Mouse (Mus musculus) CH12.LX (cell line): ENCODE results near the gene Osbpl3. TPM values are rescaled to one million over a fixed set of nuclear protein-coding genes. Genes with fewer than 3 reads are reported as not detected.

ENCODE experiments used
- DNase-seq: peaks from one replicate; pipeline ENCODE4 v3.0.0-alpha.2; 2013; ENCODE audit errors: extremely low read depth
- H3K27ac ChIP-seq: 2 replicates; pipeline ENCODE4 v1.5.1; 2012; ENCODE audit warnings: low read depth, mild to moderate bottlenecking, control low read depth, moderate library complexity; ENCODE audit not compliant: insufficient read depth
- H3K27me3 ChIP-seq: replicated peaks from 2 replicates; pipeline ENCODE3; 2012; ENCODE audit warnings: inconsistent platforms
- H3K36me3 ChIP-seq, 2 experiments: replicated peaks in 1 of 2; 2 replicates each; pipeline versions ENCODE3 to v1.6.1; 2012; ENCODE audit warnings: inconsistent platforms in 1 of 2, low read length in 1 of 2, mild to moderate bottlenecking in 1 of 2, mixed read lengths in 1 of 2, moderate library complexity in 1 of 2; ENCODE audit not compliant: control insufficient read depth in 1 of 2, insufficient read depth in 1 of 2
- H3K4me1 ChIP-seq, 2 experiments: 2 replicates each; pipeline ENCODE4 v1.6.1; 2012; ENCODE audit warnings: inconsistent platforms in 1 of 2, moderate library complexity in 1 of 2; ENCODE audit not compliant: insufficient read depth in 2 of 2, control insufficient read depth in 1 of 2
- H3K4me2 ChIP-seq: 2 replicates; pipeline ENCODE4 v1.6.1; 2012; ENCODE audit warnings: low read depth, mild to moderate bottlenecking, control low read depth; ENCODE audit not compliant: poor library complexity, insufficient read depth, severe bottlenecking
- H3K4me3 ChIP-seq, 3 experiments: fragments of 150-350 bp in 1 of 3; sonication (generic) in 1 of 3; replicated peaks in 1 of 3; 2 replicates each; pipeline versions ENCODE3 to v1.5.1; 2011 to 2012; ENCODE audit warnings: low read depth in 2 of 3, low read length in 2 of 3, mild to moderate bottlenecking in 2 of 3, moderate library complexity in 2 of 3, control low read depth in 1 of 3, improper control_type of control experiment in 1 of 3, inconsistent platforms in 1 of 3, mixed read lengths in 1 of 3; ENCODE audit not compliant: poor library complexity in 1 of 3
- H3K79me2 ChIP-seq: replicated peaks from 2 replicates; pipeline ENCODE4 v1.6.1; 2012; ENCODE audit warnings: mild to moderate bottlenecking, moderate library complexity; ENCODE audit not compliant: control insufficient read depth, poor library complexity, insufficient read depth, severe bottlenecking; ENCODE audit errors: extremely low read depth
- H3K9ac ChIP-seq: 2 replicates; pipeline ENCODE4 v1.6.1; 2012; ENCODE audit warnings: low read depth, mild to moderate bottlenecking, control low read depth, moderate library complexity; ENCODE audit not compliant: insufficient read depth
- H3K9me3 ChIP-seq: replicated peaks from 2 replicates; pipeline ENCODE3; 2012; ENCODE audit warnings: low read length, inconsistent platforms, mixed read lengths
- BHLHE40 ChIP-seq: IDR thresholded peaks from 2 replicates; pipeline ENCODE4 v1.6.1; 2011; ENCODE audit warnings: mild to moderate bottlenecking, low read depth, low read length, improper control_type of control experiment
- CHD2 ChIP-seq: IDR thresholded peaks from 2 replicates; pipeline ENCODE4 v1.6.1; 2011; ENCODE audit warnings: low read length, improper control_type of control experiment
- E2F4 ChIP-seq: IDR thresholded peaks from 2 replicates; pipeline ENCODE4 v1.6.1; 2011; ENCODE audit warnings: low read depth, low read length, improper control_type of control experiment; ENCODE audit not compliant: insufficient replicate concordance
- ELF1 ChIP-seq: IDR thresholded peaks from 2 replicates; pipeline ENCODE4 v1.6.1; 2014; ENCODE audit warnings: low read depth, mild to moderate bottlenecking, inconsistent platforms, low read length, improper control_type of control experiment
- EP300 ChIP-seq: IDR thresholded peaks from 2 replicates; pipeline ENCODE4 v1.6.1; 2011; ENCODE audit warnings: low read length, improper control_type of control experiment
- ETS1 ChIP-seq: conservative IDR thresholded peaks from 2 replicates; pipeline ENCODE4 v1.6.1; 2012; ENCODE audit warnings: low read depth, mild to moderate bottlenecking, inconsistent platforms, low read length, improper control_type of control experiment, moderate library complexity
- JUN ChIP-seq: IDR thresholded peaks from 2 replicates; pipeline ENCODE4 v1.6.1; 2011; ENCODE audit warnings: low read depth, mild to moderate bottlenecking, low read length, improper control_type of control experiment, moderate library complexity; ENCODE audit not compliant: insufficient read depth
- KAT2A ChIP-seq: IDR thresholded peaks from 2 replicates; pipeline ENCODE4 v1.6.1; 2012; ENCODE audit warnings: low read length, improper control_type of control experiment, inconsistent platforms; ENCODE audit not compliant: insufficient replicate concordance
- MAFK ChIP-seq: IDR thresholded peaks from 2 replicates; pipeline ENCODE4 v1.6.1; 2011; ENCODE audit warnings: low read length, improper control_type of control experiment; ENCODE audit not compliant: insufficient replicate concordance
- MAX ChIP-seq: IDR thresholded peaks from 2 replicates; pipeline ENCODE4 v1.6.1; 2011; ENCODE audit warnings: low read length, improper control_type of control experiment
- MEF2A ChIP-seq: IDR thresholded peaks from 2 replicates; pipeline ENCODE4 v1.6.1; 2014; ENCODE audit warnings: low read depth, mild to moderate bottlenecking, inconsistent platforms, low read length, improper control_type of control experiment, borderline replicate concordance
- MXI1 ChIP-seq: IDR thresholded peaks from 2 replicates; pipeline ENCODE4 v1.6.1; 2011; ENCODE audit warnings: mild to moderate bottlenecking, low read depth, low read length, improper control_type of control experiment
- MYC ChIP-seq: IDR thresholded peaks from 2 replicates; pipeline ENCODE4 v1.6.1; 2011; ENCODE audit warnings: low read depth, mild to moderate bottlenecking, improper control_type of control experiment, low read length
- NELFE ChIP-seq: IDR thresholded peaks from 2 replicates; pipeline ENCODE4 v1.6.1; 2011; ENCODE audit warnings: low read depth, low read length, improper control_type of control experiment
- NRF1 ChIP-seq: IDR thresholded peaks from 2 replicates; pipeline ENCODE4 v1.6.1; 2014; ENCODE audit warnings: low read depth, mild to moderate bottlenecking, inconsistent platforms, low read length, improper control_type of control experiment, moderate library complexity
- PAX5 ChIP-seq: IDR thresholded peaks from 2 replicates; pipeline ENCODE4 v1.6.1; 2012; ENCODE audit warnings: low read length, inconsistent platforms, mixed read lengths
- POLR2A ChIP-seq: IDR thresholded peaks from 2 replicates; pipeline ENCODE4 v1.6.1; 2011; ENCODE audit warnings: low read depth, mild to moderate bottlenecking, improper control_type of control experiment, low read length
- POLR2AphosphoS2 ChIP-seq: IDR thresholded peaks from 2 replicates; pipeline ENCODE4 v1.6.1; 2011; ENCODE audit warnings: low read depth, low read length, improper control_type of control experiment
- RCOR1 ChIP-seq: conservative IDR thresholded peaks from 2 replicates; pipeline ENCODE4 v1.6.1; 2012; ENCODE audit warnings: low read depth, mild to moderate bottlenecking, inconsistent platforms, low read length, improper control_type of control experiment
- SIN3A ChIP-seq: IDR thresholded peaks from 2 replicates; pipeline ENCODE4 v1.6.1; 2012; ENCODE audit warnings: low read length, improper control_type of control experiment, inconsistent platforms
- SMC3 ChIP-seq: IDR thresholded peaks from 2 replicates; pipeline ENCODE4 v1.6.1; 2011; ENCODE audit warnings: low read depth, low read length, improper control_type of control experiment
- TCF12 ChIP-seq: IDR thresholded peaks from 2 replicates; pipeline ENCODE4 v1.6.1; 2014; ENCODE audit warnings: low read depth, mild to moderate bottlenecking, inconsistent platforms, low read length, improper control_type of control experiment
- UBTF ChIP-seq: IDR thresholded peaks from 2 replicates; pipeline ENCODE4 v1.6.1; 2012; ENCODE audit warnings: low read depth, mild to moderate bottlenecking, inconsistent platforms, low read length, improper control_type of control experiment, moderate library complexity
- ZKSCAN1 ChIP-seq: IDR thresholded peaks from 2 replicates; pipeline ENCODE4 v1.6.1; 2012; ENCODE audit warnings: low read depth, inconsistent platforms, low read length, improper control_type of control experiment, borderline replicate concordance
- ZNF384 ChIP-seq: IDR thresholded peaks from 2 replicates; pipeline ENCODE4 v1.6.1; 2012; ENCODE audit warnings: low read depth, low read length, improper control_type of control experiment, inconsistent platforms
- dilution Hi-C: fragments of 300-500 bp; cut with MboI; formaldehyde crosslinking; loops from 2 replicates; pipeline ENCODE4 v1.14.3; 2020; ENCODE audit warnings: low sequenced_read_pairs; ENCODE audit not compliant: extremely low pct_unique_long_range_greater_than_20kb, extremely low pct_ligation_motif_present
- in situ Hi-C: fragments of 300-500 bp; cut with MboI; formaldehyde crosslinking; loops from 3 replicates; pipeline ENCODE4 v1.14.3; 2019; ENCODE audit warnings: low sequenced_read_pairs, low pct_ligation_motif_present, low pct_unique_long_range_greater_than_20kb, mixed read lengths
- polyA plus RNA-seq: library from polyadenylated mRNA; unstranded; fragments of >175 nt; gene quantifications from 2 replicates; pipeline ENCODE4 v1.2.1, GENCODE M21; 2012; ENCODE audit warnings: low read depth; ENCODE audit not compliant: insufficient read length
- total RNA-seq, 2 experiments: library from RNA; depleted of rRNA; stranded (reverse); fragments of 300-350 nt in 1 of 2; fragments of >200 nt in 1 of 2; gene quantifications; 2 replicates each; pipeline ENCODE4 v1.2.3; 2012 to 2014

Osbpl3 gene
- total and polyA plus RNA-seq, 3 experiments: 2.2 to 8.1 (median 3.5) TPM

DNA sequence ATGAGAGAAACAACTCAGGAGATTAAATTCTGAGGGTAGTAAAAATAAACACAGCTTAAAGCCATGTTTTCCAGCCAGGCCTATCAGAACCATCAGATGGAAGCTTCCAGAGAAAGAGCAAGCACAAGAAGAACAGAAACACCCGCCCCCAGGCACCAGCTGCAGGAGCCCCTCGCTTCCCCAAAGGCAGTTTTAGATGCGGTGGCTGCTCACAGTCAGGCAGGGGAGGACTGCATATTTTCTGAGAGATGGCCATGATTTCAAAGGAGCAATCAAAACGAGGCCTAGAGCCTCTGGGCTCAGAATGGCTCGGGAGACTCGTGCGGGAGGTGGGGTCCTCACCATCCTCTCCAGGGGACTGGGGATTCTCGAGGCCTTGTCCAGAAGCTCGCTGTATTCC is 133.4 kb downstream of the Osbpl3 start:
- no peaks in the 10 kb centered on the region for H3K9me3 ChIP-seq
- H3K27ac ChIP-seq: no peak overlapping the region
- H3K4me3 ChIP-seq: no peak overlapping the region
- DNase-seq: no peak
- in situ Hi-C loops: loop anchor here (25.0 kb wide), 1 partner anchor 810 kb away; no protein-coding TSS in a partner anchor
- H3K4me2 ChIP-seq: no peak overlapping the region
- no peaks in the 10 kb centered on the region for H3K79me2 ChIP-seq
- H3K27me3 ChIP-seq: no peaks in the 10 kb centered on the region
- TF ChIP-seq CHD2 (no peak), TCF12 (no peak), PAX5 (no peak), MXI1 (no peak), JUN (no peak), MYC (no peak), ETS1 (no peak), SIN3A (no peak), MEF2A (no peak), MAX (no peak), ELF1 (no peak), UBTF (no peak)
- H3K4me1 ChIP-seq: peaks cover 29 to 53% of the 10 kb centered on the region in 2 experiments; a peak in 3 of 4 replicates
- dilution Hi-C loops: loop anchor here (25.0 kb wide), 1 partner anchor 90 kb away; no protein-coding TSS in a partner anchor
- no peak overlapping the region for H3K9ac ChIP-seq
- peaks cover 0 to 3% of the 10 kb centered on the region in 2 experiments for H3K36me3 ChIP-seq

GRCm38 (mm10) chr6:50321739-50322138 is 134.3 kb downstream of the Osbpl3 start:
- Histone ChIP-seq H3K9ac (no peak overlapping the region), H3K36me3 (peaks cover 0 to 3% of the 10 kb centered on the region in 2 experiments), H3K9me3 (no peaks in the 10 kb centered on the region), H3K27me3 (no peaks in the 10 kb centered on the region), H3K4me3 (no peak overlapping the region), H3K79me2 (no peaks in the 10 kb centered on the region), H3K4me1 (peaks cover 34 to 61% of the 10 kb centered on the region in 2 experiments), H3K27ac (no peak overlapping the region), H3K4me2 (no peak overlapping the region)
- DNase-seq: no peak
- TF ChIP-seq RCOR1 (no peak), E2F4 (no peak), SMC3 (no peak), KAT2A (no peak), NRF1 (no peak), NELFE (no peak), SIN3A (no peak), POLR2AphosphoS2 (no peak), ZNF384 (no peak), ETS1 (no peak), CHD2 (no peak), ZKSCAN1 (no peak), MAFK (no peak), UBTF (no peak), POLR2A (no peak), EP300 (no peak), BHLHE40 (no peak)
- in situ Hi-C loops: loop anchor here (25.0 kb wide), 1 partner anchor 809 kb away; no protein-coding TSS in a partner anchor
- dilution Hi-C loops: loop anchor here (25.0 kb wide), 1 partner anchor 91 kb away; no protein-coding TSS in a partner anchor
